Mouse (Mus musculus): ENCODE data around the gene Maml1.

DNA sequence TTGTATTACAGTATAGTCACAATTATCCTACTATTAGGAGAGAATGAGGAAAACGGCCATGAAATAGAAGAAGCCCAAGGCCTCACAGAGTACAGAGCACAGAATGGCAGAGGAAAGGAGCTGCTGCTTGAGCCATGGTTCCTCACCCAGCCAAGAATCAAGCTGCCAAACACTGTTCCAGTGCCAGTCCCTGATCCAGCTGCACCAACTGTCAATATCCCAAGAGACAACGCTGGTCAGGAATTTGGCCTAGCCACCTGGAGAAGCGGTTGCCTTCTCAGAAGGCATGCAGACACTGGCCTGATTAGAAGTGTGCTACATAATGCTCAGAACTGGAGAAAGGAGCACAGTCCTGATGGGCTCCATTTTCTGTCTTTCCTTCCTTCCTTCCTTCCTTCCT, 41.1 kb upstream of the Maml1 start:
- TF ChIP-seq FLI1 (IDR thresholded peaks at IDR 0.05; ENCODE audit: low read length) (no peak), GATA1 (IDR thresholded peaks at IDR 0.05; ENCODE audit: borderline replicate concordance, low read length) (no peak)

All from megakaryocyte, embryonic 14.5 days (primary cell).